Mouse (Mus musculus) layer of hippocampus, postnatal 14 days (tissue): Measurements from ENCODE around the gene Calcoco2. TPM values are rescaled to one million over a fixed set of nuclear protein-coding genes. Genes with fewer than 3 reads are reported as not detected.
A peak's percentile ranks its signal among the peaks of the same experiment; 100 is the strongest.

Experiments used
- DNase-seq, 2 experiments: peaks; one replicate each; pipeline ENCODE4 v3.0.0; 2021 to 2022; ENCODE audit warnings: low spot score in 2 of 2, mixed read lengths in 1 of 2
- total RNA-seq, 2 experiments: library from RNA; stranded (reverse); gene quantifications; 2 replicates each; pipeline ENCODE4 v1.2.3; 2021

Gene Calcoco2
- total RNA-seq, 2 experiments from 2014 or later, result 0.21 TPM; not detected in 1

DNA sequence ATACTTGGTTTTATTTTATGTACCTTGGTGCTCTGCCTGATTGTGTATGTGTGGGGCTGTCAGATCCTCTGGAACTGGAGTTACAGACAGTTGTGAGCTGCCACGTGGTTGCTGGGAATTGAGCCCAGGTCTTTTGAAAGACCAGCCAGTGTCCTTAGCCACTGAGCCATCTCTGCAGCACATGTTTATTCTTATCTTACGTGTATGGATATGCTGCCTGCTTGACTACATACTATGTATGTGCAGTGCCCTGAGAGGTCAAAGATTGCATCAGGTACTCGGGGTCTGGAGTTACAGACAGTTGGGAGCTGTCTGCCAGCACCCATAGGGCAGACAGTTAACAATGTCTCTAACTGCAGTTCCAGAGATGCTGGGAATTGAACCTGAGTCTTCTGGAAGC, 29.1 kb downstream of the Calcoco2 start:
- DNase-seq, result no peak

DNA sequence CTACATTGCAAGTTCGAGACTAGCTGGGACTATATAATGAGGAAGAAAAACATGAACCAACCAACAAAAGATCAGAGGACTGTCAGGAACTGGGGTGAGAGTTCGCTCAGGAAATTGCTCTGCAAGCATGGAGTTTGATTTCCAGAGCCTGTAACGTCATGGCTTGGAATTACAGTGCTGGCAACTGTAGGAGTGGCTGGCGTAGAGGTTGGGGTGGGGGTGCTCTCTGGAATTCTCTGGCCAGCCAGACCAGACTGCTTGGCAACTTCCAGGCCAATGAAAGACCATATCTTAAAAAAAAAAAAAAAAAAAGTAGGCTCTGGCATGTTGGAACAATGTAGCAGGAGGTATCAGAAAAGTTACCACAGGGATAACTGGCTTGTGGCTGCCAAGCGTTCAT, 31.0 kb downstream of the Calcoco2 start:
- no peak for DNase-seq

DNA sequence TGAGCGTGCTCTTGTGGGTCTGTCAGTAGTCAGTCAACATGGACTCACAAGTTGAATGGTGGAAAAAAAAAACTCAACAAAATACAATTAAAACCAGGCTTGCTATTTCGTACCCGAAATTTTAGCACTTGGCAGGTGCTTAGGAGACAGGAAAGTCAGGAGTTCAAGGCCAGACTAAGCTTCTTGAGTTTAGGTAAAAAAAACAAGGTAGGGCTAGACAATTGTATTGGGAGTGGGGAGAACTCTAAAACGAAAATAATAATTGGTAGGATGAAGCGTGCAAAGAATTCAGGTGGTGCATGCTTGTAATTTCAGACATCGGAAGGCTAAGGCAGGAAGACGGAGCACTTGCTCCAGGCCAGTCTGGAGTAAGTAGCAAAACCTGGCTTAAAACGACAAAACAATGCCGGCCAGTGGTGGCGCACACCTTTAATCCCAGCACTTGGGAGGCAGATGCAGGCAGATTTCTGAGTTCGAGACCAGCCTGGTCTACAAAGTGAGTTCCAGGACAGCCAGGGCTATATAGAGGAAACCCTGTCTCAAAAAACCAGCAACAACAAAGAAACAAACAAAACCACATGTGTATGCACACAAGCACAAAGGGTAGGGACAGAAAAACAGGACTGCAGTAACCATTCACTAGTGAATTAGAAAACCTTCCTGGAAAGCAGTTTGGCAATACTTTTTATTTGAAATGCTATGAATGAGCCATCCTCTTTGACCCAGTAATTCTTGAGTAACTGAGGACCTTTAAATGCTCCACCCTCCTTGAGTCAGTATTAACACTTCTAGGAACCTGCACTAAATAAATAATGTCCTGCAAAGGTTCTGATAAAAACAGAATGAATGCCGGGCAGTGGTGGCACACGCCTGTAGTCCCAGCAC, 35.3 kb downstream of the Calcoco2 start:
- no peak for DNase-seq

DNA sequence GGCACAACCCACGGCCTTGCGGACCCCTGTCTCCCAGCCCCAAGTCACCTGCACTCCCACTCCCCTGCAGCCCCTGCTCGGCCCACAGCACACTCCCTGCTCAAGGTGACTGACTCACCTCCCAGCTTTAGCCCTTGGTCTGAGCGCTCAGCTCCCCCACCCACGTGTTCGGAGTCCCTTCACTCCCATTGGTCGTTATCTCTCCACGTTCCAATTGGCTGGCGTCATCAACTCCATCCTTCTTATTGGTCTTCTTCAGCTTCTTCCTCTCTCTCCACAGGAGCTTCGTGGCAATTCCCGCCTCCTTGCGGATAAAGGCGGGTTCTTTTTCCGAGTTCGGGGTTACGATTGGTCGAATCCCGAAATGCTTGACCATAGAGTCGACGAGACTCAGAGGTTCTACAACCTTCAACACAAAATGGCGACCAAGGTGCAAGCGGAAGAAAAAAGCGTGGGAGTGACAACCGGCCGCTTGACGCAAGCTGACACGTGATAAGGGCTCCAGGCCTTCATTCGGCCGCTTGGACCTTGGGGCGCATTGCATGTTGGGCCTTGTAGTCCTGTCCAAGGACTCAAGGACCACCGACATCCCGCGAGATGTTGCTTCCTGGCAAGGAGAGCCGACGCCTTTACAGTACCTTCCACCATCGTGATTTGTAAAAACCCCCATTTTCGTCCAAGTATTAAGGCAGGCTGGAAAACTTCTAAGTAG, 36.1 kb downstream of the Calcoco2 start, which contains the start of gene Atp5g1:
TSS of gene Atp5g1 (minus strand) at position 162 of the 712 bp plus-strand sequence.
- peak; percentile 98 to 100 for DNase-seq

DNA sequence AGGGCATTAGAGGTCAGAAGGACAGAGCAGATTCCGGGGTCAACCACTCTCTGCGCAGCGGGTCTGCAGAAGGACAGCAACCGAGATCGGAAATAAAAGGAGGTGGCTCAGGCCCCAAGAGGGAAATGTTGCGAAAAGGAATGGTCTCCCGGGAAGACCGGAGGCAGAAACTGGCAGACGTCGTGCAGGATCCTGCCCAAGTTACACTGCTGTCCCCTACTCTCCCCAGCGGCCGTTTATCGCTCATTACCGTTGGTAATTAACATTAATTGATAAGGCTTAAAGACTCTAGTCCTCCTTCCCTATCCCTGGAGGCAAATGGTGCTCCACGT, 36.6 kb downstream of the Calcoco2 start:
- peak in 1 of 2 experiments; percentile 22 for DNase-seq

DNA sequence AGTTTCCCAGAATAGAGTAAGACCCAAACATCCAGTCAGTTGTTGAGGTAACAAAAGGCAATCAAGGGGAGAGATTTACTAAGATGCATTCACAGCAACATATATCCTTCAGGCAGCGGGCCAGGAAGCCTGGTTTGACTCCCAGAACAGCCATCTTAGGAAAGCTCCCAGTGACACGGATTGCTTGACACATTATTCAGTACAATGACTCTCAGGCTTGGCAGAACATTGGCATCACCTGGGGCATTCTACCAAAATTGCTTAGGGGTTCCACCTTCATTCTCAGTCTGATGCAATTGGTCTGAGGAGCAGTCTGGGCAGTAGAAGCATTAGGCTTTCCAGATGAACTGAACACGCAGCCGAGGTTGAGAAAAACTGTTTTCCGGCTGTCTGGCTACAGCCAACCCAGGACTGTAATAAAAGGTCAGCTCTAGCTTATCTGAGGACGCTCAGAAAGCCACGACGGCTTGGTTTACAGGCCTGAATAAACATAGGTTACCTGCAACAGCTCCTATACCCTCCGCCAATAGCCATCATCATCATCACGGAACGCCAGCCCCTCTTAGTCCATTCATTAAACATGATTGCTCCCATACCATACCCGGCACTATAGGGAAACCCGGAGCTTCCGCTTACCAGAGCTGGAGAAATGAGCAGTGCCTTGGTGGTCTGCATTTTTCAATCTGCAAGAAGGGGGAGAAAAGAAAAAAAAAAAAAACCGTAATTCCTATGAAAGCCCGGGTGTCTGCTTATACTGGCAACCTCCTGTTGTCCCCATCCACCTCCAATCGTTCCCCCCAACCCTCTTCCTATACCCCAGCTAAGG, 37.2 kb downstream of the Calcoco2 start:
- DNase-seq, result no peak

DNA sequence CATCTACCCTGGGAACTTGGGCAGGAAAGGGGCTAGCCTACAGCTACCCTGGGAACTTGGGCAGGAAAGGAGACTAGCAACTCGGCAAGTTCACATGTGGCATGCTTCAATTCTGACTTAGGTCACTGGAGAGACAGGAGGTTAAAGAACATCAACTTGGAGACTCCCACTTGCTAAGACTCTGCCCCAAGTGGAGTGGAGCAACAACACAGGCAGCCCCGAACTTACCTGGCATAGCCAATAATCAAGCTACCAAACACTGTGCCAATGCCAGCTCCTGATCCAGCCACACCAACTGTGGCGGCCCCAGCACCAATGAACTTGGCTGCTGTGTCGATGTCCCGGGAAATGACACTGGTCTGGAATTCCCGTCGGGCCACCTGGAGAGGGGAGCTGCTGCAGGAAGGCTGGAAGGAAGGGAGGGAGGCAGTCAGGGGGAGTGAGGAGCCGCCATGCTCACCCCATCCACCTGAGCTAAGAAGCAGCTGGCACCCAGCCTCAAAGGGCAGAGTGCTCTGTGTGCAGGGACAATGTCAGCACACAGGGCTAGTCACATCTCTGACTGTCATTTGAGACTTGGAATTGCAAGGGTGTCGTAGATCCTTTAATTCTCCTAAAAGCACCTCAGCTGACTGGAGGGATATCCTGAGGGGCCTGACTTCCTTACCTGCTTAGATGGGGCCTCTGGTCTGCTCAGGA, 38.3 kb downstream of the Calcoco2 start:
- DNase-seq, result no peak

DNA sequence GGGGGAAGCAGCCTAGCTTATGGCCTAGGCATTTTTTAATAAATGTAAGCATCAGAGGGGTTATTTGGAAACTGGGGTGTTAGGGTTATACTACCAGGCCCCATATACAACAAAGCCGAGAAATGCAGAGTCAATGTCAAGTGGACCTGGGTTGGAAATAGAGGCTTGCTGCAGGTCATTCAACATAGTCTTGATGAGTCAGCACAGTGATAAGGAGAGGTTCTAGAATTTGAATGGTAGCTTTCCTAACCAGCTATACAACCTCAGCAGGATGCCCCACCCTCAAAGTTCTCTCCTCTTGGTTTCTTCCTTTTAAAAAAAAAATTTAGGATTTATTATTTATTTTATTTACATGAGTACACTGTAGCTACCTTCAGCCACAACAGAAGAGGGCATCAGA, 40.8 kb downstream of the Calcoco2 start:
- no peak for DNase-seq

DNA sequence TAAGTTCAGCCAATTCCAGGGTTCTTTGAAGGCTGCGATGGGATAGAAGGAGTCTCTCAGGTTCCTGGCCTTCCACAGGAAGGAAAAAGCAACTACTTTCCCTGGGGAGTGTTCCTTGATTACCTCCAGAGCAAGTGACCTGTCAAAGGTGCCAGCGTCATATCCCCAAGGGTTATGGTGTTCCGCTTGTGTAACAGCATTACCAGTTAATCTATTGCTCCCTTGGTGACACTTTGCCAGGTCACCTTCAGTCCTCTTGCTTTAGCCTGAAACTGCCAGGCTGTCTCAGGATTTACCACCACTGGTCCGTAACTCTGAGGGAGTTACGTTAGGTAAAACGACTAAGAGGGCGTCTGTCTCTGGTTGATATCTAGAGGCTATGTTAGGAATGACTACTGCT, 41.4 kb downstream of the Calcoco2 start:
- no peak for DNase-seq

DNA sequence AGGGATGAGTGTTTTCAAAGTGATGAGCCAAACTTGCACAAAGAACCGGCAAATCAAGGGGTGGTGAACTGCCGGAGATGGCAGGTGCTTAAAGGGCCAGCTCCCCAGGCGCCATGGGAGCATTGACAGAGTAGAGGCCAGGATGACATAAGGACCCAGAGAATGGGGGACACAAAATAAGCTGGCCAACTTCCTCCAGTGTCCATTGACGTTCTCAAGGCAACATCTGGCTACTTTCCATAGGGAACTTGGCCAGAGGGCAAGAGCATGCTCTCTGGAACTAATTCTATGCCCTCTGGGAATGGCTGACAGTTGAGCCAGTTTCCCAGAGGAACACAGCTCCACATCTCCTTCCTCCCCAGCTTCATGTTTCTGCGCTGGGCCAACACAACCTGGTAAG, 43.5 kb downstream of the Calcoco2 start:
- no peak for DNase-seq

DNA sequence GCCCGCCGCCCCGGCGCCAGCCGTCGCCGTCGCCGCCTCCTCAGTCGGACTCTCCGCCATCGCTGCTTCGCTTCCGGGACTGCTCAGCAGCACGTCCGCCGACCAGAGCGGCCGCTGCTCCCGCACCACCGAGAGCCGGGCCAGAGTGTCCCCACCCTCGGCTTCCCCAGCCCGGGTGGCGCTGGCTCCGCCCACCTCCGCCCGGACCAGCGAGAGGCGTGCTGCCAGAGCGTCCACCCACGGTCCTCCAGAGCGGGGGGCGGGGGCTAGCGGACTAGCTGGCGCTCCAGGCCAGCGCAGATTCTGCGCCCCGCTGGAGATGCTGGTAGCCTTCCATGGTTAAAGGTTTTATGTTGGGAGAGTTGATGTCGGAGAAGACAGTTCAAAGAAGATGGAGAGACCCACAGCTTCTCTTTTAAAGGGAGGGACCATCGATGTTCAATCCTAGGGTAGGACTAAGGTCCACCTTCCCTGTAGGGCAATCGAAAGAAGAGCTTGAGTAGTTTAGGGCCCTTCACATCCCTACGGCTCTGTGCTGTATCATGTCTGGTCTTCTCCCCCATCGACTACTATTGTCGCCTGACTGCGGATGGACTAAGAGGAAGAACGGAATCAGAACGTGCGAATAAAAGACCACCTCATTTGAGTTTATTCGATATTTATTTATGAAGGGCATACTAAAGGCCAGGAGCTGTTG, 46.4 kb downstream of the Calcoco2 start, which contains the start of gene Ube2z:
TSS of gene Ube2z (minus strand) at position 174 of the 697 bp plus-strand sequence.
- peak; percentile 97 for DNase-seq

DNA sequence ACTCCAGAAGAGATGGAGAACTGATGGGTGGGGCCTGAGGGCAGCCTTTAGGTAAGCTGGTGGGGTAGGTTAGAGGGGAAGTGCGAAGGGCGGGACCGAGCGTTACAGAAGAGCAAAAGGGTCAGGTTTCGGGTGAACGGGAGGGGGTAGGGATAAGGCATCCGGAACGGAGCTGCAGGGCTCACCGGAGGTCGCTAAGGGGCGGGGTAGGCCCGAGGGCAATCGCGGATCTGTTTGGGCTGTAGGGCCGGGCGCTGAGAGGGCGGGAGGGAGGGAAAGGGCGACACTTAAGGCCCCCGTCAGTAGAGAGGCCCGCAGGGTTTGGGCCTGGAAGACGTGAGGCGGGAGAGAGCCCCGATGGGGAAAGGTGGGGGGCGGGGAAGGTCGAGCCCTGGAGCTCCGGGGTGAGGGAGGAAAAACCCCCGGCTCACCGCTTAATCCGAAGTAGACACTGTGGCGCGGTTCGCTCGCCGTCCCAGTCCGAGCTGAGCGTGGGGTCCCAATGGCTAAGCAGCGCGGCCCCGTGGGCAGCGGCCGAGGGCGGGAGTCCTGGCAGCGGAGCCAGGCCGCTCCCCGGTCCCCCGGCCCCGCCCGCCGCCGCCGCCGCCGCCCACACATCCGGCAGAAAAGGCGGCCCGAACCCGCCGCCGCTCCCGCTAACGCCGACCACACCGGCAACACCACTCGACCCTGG, 47.1 kb downstream of the Calcoco2 start:
- peak in 1 of 2 experiments; percentile 31 for DNase-seq

DNA sequence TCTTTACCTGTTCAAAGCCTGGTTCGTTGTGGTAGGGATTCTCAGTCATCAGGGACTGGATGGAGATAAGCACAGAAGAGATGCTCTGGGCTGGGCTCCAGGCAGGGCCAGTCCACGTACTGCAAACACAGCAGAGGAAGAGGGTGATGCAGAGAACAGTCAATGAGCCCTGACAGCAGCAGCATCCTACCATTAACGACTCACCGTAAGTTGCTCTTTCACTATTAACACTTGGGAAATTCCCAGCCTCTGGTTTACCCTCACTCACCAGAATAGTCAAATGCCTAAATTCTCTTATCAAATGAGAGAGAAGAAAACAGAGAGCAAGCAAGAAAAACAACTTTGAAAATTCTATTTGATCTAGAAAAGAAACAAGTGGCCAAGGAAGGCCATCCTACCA, 53.5 kb downstream of the Calcoco2 start:
- no peak for DNase-seq

DNA sequence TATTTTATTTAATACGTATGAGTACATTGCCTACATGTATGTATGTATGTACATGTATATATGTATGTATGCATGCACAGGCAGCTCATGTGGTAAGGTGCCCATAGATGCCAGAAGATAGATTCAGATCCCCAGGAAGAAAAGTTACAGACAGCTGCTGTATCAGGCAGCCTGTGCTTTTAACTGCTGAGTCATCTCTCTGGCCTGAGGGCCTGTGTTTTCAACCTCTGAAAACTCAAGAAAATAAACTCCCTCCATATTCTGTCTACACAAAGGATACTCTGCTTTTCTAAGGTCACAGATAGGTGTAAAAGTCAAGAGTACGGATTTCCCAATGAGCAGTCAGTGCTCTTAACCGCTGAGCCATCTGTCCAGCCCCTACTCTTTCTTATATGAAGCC, 60.9 kb downstream of the Calcoco2 start:
- no peak for DNase-seq

DNA sequence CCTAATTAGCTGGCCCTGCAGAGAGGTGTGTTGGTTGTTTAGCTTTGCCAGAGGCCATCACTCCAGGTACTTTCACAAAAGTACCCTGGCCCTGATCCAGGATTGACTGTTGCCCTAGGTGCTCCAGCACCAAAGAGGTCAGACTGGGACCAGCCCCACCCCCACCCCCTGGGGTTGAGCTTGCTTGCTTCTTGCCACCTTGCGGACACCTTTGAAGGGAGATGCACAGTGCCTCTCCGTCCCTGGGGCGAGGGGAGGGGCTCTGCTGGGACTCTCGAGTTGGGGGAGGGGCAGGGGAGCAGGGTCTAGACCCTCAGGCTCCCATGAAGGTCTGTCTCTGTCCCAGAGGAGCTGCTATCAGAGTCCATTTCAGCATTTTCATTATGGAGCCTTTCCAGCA, 61.8 kb downstream of the Calcoco2 start:
- DNase-seq, result no peak
